Mouse (Mus musculus) testis, adult 2 months (tissue): Measurements from ENCODE around the gene Plscr1.

Experiments used
- CTCF ChIP-seq: fragments of 200-500 bp; IDR thresholded peaks from 2 replicates; pipeline ENCODE4 v1.5.1; 2012; ENCODE audit warnings: low read depth, mild to moderate bottlenecking, inconsistent platforms, low read length, moderate library complexity; ENCODE audit not compliant: control insufficient read depth, insufficient read depth, insufficient replicate concordance
- POLR2A ChIP-seq: fragments of 200-500 bp; IDR thresholded peaks from 2 replicates; pipeline ENCODE4 v1.6.1; 2012; ENCODE audit warnings: low read depth, mild to moderate bottlenecking, inconsistent platforms, low read length, moderate library complexity; ENCODE audit not compliant: control insufficient read depth

DNA sequence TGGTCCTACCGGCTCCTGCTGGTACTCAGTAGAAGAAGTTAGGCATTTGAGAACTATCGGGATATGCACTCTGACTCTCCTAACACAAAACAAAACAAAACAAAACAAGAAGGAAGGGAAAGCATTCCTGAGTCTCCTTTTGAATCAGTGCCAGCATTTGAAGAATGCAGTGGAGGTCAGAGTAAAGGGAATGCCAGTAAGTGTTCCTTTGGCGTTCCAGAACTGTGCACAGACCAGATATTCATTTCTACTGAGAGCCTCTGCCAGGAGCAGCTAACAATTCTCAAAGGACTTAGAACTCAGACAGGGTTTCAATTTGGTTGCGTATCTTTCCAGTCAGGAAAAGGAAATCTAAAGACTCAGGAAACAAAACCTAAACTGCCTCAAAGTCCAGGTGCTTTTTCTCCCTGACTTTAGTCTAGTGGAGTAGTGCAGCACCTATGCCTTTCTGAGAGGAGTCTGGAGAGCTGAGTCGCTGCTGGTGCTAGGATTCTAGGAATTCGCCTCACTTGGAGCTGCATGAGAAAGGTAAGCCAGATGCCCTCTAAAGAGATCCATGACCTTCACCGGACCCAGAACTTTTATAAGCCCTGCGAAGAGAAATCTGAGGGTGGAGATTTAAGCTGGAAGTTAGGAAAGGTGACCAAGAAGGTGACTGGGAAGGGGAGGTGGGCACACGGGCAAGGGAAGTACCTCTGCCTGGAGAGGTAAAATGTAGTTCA lies 26.1 kb downstream of the Plscr1 start, which contains the start of gene Plscr2:
- TF ChIP-seq CTCF (no peak), POLR2A (no peak)
